Mouse (Mus musculus) heart, postnatal 0 days (tissue): ENCODE results near the gene Timm17a.

ENCODE experiments used
- CTCF ChIP-seq: IDR thresholded peaks from 2 replicates; pipeline ENCODE4 v1.5.1; 2016; ENCODE audit warnings: antibody characterized with exemption, control low read depth, low read depth
- EP300 ChIP-seq: IDR thresholded peaks from 2 replicates; pipeline ENCODE4 v1.6.1; 2016; ENCODE audit warnings: antibody characterized with exemption, low read depth

- TF ChIP-seq CTCF, result no peak
- no peak for TF ChIP-seq EP300
These were observed 32.9 kb downstream of the Timm17a start for GRCm38 (mm10) chr1:135280646-135281045.
